Mouse (Mus musculus): ENCODE measurements around the gene Fcna.

The Fcna gene

DNA sequence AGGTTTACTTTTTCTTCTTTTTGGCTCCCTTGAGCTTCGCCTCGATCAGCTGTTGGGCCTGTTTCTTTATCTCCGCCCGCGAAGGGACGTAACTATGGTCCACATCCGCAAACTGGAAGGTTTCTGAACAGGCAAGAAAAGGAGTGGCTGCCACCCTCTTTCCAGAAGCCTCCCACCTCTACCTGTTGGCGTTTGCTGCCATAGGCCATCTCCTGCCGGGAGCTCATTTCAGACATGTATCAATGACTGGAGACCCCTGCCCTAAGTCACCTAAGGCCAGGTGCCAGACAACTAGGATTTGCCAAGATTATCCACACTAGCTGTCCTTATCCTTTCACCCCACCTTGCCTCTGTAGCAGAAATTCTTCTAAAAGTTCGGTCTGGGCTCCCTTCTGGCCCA, 19.2 kb downstream of the Fcna start:
- DNase-seq (ENCODE audit: low read depth in 1 of 2, low spot score in 2 of 2), result no peak

DNA sequence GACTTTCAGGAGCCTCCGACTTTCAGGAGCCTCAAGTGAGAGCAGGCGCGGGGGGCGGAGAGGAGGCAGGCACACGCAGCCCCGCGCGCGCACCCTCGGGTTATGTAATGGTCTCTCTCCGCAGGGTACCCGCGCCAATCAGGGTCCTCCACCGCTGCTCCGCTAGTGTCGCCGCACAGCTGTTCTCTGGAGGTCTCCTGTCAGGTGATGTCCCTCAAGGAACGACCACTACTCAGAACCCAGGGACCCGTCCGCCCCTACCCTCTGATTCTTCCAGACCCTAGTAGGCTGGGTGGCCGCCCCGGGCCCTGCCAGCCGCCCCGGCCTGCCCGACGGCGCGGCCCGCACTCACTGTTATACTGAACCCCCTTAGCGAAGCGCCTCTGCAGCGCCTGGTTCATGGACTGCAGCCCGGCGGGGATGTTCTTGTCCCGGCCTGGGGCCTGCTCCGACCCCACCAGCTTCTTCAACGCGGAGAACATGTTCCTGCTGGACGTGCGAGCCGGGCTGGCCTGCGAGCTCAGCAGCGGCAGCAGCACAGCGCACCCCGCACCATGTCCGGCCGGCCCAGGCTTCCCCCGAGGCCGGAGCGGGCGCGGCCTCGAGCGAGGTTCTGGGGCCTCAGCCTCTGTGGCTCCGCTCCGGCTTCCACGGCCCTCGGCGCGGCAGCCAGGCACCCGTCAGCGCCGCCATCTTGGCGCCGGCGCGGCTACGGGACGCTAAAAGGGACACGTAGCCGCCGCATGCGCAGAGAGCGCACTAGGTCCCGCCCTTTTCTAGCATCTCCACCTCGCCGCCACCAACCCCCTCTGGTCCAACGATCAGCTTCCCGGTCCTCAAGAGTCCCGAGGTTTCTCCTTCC, 19.8 kb downstream of the Fcna start, which contains the start of gene Rabl6:
Gene Rabl6, minus strand, starts transcription at position 761 of the 862 bp plus-strand sequence.
- peak; percentile 66 to 75 for DNase-seq (ENCODE audit: low read depth in 1 of 2, low spot score in 2 of 2)

DNA sequence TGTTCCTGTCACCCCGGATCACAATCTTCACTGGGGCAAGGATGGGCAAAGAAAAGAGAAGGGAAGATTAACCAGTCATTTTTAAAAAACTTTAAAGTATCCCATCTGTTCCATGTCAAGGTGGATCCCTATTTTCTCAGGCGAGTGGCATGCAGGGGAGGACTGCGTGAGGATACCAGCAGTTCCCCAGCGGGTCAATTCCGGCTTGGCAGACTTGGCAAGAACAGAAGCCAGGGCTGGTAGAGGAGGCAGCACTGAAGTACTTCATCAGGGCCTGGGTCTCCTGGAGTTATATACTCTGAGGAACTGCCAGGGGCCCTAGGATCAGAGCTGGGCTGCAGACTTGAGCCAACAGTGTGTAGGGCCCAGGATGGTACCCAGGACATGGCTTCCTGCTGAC, 25.3 kb downstream of the Fcna start:
- no peak for DNase-seq (ENCODE audit: low read depth in 1 of 2, low spot score in 2 of 2)

DNA sequence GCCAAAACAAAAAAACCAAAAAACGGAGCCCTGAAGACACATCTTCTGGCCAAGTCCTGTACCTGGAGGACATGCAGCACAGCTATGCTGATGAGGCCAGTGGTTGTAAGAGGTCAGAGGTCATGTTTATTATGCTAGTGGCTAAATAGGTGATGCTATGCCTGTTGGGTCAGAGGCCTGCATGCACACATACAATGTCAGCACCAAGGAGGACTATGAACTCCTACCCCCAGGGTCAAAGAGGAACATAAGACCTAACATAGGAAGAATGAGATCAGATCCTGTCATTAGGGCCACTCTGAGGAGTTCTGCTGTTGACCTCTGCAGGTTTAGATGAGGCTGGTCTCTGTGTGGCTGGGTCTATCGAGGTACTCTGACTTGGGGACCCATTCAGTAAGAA, 27.8 kb downstream of the Fcna start:
- no peak for DNase-seq (ENCODE audit: low read depth in 1 of 2, low spot score in 2 of 2)

DNA sequence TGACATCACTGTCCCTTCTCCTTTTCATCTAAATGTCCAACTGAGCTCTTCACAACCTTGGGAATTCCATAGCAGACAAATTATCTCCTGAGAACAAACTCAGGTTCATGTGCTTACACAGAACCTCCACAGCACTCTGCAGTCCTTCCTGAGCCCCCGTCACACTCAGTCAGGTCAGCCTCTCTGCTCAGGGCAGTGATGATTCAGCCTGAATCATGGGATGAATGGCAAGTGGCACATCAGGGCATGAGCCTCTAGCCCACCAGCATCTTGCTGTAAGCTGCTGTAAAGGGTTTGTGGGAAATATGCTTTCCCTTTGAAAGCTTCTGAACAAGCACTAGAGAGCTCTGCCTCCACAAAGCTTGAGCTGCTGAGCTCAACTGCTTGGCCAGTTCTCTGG, 29.1 kb downstream of the Fcna start:
- DNase-seq (ENCODE audit: low read depth in 1 of 2, low spot score in 2 of 2), result no peak

DNA sequence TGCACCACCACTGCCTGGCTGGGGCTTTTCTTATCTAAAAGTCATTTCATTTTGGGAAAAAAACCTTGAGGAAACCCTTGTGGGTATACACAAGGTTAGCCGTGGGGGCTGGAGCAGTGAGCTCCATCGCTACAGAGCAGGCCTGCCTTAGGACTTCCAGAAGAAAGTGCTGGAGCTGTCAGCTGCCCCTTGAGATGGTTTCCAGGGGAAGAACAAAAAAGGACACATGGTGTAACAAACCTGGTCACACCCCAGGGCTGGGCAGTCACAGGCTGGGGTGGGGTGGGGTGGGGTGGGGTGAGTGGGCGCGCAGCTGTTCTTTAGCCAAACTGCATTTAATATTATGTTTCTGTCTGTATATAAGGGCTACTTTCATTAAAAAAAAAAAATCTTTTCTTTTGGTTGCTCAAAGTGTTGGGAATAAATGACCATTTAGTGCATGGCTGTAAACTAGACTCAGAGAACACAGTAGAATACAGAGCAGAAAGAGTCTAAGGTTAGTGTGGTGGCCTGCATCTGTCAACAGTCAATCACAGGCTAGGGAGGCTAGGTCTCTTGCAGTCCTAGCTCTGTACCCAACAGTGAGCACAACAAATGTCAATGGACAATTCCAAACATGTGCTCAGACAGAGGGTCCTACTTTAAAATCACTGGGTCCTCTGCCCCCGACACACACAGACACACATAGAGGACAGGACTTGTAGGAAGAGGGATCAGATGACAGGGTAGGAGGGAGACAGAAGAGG, 30.9 kb downstream of the Fcna start:
- DNase-seq (ENCODE audit: low read depth in 1 of 2, low spot score in 2 of 2), result no peak

DNA sequence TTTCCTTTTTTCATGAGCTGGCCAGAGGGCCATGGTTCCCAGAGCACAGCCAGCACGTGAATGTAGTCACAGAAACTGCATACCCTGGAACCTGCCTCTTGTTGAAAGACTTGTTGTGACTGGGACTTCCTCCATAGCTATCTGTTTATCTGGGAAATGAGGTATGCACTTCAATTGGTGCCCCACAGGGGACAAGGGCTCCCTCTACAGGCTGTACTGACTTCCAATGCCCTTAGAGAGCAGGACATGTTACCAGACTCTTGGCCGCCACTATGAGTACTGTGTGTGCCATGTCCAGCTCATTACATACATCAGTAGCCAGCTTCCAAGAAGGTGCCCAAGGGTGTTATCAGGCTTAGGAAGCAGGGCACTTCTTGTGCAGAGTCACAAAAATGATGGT, 36.0 kb downstream of the Fcna start:
- DNase-seq (ENCODE audit: low read depth in 1 of 2, low spot score in 2 of 2), result no peak

DNA sequence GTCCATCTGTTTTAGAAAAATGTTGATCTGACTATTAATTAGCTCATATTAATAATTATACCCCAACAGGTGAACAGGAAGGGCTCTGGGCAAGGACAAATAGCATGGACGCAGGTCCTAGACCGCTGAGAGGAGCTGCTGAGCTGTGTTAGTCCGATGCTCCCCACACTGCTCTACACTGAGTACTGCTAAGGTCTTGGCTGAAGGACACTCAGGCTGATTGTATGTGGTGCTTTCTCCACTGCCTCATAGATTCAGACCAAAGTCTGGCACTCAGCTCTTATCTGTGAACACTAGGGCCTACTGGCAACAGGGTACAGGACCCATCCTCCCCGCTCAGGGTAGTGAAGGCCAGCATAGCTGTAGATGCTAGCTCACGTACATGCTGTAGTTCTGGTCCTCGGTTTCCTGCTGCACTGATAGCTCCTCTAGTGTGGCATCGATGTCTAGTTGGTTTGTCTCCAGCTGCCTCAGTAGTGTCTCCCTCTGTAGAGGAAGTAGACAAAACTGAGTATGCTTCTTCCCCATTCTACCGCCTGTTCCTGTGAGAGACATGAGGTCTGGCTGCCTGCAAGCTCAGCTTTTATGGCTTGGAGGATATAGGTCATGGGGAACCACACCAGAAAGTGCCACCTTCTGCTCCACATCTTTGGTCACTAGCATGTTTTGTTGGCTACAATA, 39.5 kb downstream of the Fcna start:
- no peak for DNase-seq (ENCODE audit: low read depth in 1 of 2, low spot score in 2 of 2)

DNA sequence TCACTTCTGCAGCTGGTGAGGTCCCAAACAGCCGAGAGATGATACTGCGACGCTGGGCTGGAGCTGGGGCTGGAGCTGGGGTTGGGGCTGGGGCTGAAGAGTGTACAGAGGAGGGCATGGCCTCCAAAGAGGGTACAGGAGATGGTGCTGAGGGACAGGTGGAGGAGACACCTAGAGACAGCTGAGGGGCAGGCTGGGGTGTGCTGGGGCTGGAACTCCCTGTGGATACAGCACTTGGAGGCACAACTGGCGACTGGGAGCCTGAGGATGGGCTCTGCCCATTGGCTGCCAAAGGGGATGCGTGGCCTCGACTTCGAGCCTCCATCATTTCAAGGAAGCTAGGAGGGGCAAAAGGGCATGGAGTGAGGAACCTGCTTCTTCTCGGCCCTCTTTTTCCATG, 40.5 kb downstream of the Fcna start:
- no peak for DNase-seq (ENCODE audit: low read depth in 1 of 2, low spot score in 2 of 2)

DNA sequence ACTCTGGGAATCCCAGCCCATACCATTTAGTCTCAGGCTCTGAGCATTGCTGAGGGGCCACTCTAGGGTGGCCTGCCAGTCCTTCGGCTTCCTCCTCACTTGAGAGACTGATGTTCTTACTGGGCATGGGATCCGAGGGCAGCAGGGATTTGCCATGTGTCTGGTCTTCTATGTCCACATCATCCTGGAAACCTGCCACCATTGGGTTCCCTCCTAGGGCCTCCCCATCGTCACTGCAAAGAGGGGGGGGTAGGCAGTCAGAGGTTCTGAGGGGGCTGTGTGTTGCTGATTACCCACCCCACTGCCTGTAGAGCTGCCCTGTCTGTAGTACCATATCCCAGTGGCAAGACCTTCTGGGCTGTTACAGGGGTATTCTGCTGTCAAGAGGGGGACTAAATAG, 42.2 kb downstream of the Fcna start:
- DNase-seq (ENCODE audit: low read depth in 1 of 2, low spot score in 2 of 2), result no peak

DNA sequence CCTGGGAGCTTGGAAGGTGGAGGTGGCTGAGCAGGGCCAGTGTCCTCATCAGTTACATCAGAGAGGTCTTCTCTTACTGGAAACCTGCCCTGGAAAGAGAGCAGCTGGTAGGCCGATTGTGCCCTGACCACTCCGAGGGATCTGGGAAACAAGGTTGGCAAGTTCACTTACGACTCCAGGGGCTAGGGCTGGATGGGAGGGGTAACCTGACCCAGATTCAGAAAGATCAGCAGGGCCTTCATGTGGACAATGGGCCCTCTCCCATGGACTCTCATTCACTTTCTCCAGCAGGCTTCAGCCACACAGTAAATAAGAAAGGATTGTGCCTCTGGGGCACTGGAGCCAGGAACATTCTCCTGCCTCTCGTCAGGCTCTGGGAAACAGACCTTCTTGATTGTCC, 43.0 kb downstream of the Fcna start:
- no peak for DNase-seq (ENCODE audit: low read depth in 1 of 2, low spot score in 2 of 2)

DNA sequence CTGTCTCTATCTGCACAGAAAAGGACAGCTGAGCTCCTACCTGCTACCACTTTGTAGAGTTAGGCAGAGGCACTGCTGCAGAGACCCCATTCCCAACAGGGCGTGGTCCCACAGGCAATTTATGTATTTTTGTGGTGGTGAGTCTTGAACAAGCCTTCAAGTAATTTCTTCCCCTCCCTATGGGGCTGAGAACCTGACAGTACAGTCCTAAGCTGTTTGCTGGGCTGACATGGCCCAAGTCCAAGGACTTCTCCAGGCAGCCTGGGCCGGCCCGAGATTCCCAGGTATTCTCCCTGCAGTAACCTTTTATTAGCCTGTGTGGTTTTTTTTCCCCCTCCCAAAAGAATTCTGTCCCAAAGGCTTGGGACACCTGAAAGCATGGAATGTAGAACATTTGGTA, 43.7 kb downstream of the Fcna start:
- no peak for DNase-seq (ENCODE audit: low read depth in 1 of 2, low spot score in 2 of 2)

DNA sequence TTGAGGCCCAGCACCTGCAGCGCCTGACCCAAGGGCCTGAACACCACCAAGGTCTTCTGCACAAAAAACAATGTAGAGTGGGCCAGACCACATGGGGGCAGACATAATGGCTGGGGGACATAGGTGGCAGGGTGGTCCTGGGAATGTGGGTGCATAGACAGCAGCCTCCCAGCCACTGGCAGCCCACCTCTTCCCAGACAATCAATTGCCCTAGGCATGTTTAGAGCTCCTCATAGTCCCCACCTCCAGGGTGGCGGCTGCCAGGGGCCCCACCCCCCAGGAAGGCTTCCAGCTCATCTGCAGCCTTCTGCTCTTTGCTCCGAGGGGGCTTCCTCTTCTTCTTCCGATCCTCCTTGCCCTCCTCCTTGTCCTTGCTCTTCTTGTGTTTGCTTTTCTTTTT, 44.3 kb downstream of the Fcna start:
- DNase-seq (ENCODE audit: low read depth in 1 of 2, low spot score in 2 of 2), result no peak

DNA sequence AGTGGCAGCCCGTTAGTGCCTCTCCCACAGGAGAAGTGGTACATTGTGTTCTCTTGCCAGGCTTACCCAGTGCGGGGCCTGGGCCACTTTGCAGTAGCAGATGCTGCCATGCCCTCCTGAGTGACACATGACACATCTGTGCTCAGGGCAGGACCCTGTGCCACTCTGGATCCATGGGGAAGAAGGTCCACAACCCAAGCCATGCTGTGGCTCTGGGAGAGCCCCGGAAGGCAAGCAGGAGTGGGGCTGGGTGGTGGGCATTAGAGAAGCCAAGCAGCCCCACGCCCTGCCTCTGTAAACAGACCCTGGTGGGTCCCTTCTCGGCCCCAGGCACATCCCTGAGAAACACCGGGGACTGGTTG, 44.7 kb downstream of the Fcna start:
- DNase-seq (ENCODE audit: low read depth in 1 of 2, low spot score in 2 of 2), result no peak

DNA sequence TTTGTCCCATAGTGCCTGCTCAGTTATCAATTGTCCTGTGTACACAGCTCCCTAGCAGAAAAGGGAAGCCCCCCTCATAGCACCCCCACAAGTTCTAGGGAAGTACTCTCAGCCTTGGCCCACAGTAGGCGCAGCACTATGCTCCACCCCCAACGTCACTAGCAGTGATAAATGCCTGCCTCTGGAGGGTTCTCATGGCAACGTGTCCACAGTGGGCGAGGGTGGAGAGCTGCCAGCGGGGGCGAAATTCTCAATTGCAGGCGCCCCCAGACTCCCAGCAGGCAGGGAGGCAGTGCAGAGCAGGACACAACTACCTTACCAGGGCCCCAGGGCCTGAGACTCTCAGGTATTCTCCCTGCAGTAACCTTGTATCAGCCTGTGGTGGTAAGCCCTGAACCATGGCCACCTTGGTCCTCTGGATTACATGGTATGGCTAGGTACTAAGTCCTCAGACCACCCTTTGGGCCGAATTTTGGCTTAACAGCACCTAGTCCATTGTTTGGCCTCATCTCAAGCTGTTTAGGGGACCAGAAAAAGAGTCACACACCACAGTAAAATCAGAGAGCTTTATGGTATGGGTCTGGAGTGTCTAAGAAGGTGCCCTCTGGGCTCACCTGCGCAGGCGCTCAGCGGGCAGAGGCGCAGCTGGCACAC, 45.2 kb downstream of the Fcna start:
- DNase-seq (ENCODE audit: low read depth in 1 of 2, low spot score in 2 of 2), result no peak

DNA sequence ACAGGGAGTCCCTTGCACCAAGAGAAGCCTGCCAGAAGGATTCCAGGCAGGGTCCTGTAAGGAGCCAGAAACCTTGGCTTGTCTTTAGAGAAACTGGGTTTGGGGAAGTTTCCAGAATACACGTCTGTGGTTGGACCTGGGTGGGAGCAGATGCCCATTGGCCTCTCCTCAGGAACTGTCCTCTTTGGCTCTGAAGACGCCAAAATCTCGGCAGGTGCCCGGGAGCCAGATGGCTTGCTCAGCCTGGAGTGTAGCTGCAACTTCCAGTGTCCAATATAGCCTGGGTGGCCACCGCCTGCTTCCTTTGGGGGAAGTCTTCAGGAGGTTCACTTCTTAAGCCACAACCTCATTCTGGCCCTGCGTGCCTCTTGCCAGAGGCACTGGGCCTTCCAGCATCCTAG, 45.9 kb downstream of the Fcna start:
- DNase-seq (ENCODE audit: low read depth in 1 of 2, low spot score in 2 of 2), result peak in 1 of 2 experiments; percentile 27

DNA sequence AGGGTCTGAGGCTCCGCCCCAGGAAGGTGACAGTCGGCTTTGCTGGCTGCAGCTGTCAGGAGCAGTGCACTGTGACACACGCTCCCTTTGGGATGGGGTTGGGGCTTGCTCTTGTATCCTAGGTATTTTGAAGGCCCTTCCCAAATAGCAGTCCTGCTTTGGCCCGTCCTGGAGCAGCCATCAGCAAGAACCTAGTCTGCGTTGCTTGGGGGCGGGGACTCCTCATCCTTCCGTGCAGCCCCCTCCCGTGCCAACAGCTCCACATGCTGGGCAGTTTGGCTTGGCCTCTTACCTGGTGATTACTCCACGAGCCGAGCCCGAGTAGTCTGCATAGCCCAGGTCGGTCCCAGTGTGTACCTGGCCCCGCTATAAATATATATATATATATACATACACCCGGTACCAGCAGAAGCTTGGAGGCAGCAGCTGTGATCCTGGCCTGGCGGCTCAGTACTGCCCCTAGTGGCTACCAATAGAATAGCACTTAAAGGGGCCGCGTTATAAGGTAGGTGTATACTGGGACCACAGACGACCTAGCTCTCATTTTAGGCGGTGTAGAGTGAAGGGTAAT, 46.5 kb downstream of the Fcna start, which contains the start of gene Ajm1:
Gene Ajm1, minus strand, starts transcription at position 464 of the 571 bp plus-strand sequence.
- peak in 1 of 2 experiments; percentile 50 for DNase-seq (ENCODE audit: low read depth in 1 of 2, low spot score in 2 of 2)

DNA sequence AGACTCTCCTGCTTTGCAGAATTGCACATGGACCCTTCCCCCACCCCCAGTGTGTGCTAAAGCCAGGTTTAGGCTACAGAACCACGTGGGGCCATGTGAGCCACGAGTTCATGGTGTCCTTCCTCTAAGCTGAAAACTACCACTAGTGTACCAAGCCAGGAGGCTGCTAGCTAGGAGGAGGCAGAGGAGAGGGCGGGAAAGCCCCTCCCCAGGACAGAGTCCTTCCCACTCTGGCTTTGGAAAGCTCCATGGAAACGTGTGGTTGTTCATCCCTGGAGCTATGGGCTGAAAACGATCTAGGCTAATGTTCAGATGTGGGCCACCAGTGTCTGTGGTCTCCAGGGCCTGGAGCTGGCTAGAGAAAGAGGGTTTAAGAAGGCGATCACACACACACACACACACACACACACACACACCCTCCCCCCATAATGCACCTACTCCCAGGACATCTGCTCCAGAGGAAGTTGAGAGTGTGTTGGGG, 47.2 kb downstream of the Fcna start:
- DNase-seq (ENCODE audit: low read depth in 1 of 2, low spot score in 2 of 2), result no peak

DNA sequence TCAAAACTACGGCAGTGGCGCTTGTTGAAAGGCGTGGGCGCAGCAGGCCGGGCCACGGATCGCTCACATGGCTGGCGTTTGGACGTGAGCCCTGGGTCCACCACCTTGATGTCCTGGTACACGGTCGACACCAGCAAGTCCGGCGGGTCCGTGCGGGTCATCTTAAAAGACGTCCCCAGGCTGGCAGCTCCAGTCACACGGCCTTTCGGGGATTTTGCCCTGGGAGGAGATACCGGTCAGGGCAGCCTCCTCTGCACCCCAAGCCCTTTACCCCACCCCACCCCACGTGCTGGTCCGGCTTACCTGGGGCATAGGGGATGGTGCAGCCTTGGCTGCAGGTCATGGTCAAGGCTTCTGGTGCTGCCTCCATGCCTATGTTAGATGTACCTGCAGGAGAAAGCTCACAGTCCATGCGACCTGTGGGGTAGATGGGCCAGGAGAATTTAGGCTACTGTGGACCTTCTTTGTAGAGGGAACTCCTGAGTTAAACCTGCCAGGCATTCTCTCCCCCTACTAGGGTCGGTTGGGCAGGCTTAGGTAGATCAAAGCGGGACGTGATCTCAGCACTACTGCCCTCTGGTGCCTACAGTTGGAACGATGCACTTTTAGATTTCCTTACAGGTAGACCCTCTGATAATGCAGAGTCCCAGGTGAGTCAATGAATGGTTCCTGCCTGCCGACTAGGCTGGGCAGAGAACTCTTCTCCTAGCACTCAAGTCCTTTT, 47.9 kb downstream of the Fcna start:
- DNase-seq (ENCODE audit: low read depth in 1 of 2, low spot score in 2 of 2), result no peak
